Mouse (Mus musculus) brown adipose tissue, adult 24 weeks (tissue): Measurements from ENCODE around the gene Ssr3. TPM values are rescaled to one million over a fixed set of nuclear protein-coding genes. Genes with fewer than 3 reads are reported as not detected.
"Not testable (repeated sequence)": the region's sequence is repeated elsewhere in the genome, so short reads cannot be mapped to it uniquely, and the experiment has no call there.

Source experiments
- H3K27ac ChIP-seq: fragments of 200-500 bp; replicated peaks from 2 replicates; pipeline ENCODE4 v1.5.1; 2012; ENCODE audit warnings: low read depth, mild to moderate bottlenecking, low read length
- H3K4me1 ChIP-seq: fragments of 200-500 bp; 2 replicates; pipeline ENCODE4 v1.6.1; 2012; ENCODE audit warnings: low read length, mixed read lengths; ENCODE audit not compliant: control insufficient read depth, insufficient read depth, insufficient read length
- H3K4me3 ChIP-seq: fragments of 200-500 bp; 2 replicates; pipeline ENCODE4 v1.5.1; 2012; ENCODE audit warnings: low read depth, mild to moderate bottlenecking, low read length, moderate library complexity; ENCODE audit not compliant: insufficient read depth
- polyA plus RNA-seq: library from polyadenylated mRNA; stranded (reverse); fragments of >200 nt; gene quantifications from 2 replicates; pipeline ENCODE4 v1.2.4, GENCODE M21; 2012; ENCODE audit not compliant: missing spikeins, insufficient read depth, insufficient read length

The Ssr3 gene
- 121 and 123 TPM in 2 replicates for polyA plus RNA-seq

- H3K4me3 ChIP-seq: peak within 1 kb of the TSS; percentile 73
- H3K27ac ChIP-seq: peak within 1 kb of the TSS; percentile 70
- no peaks in the 10 kb centered on the region for H3K4me1 ChIP-seq
Measured at GRCm38 (mm10) chr3:65392421-65392817, at the start of gene Ssr3. Gene Ssr3 (minus strand): TSS chr3:65392623.

- Histone ChIP-seq H3K4me3 (peak overlapping the region; percentile 39), H3K27ac (peak overlapping the region; percentile 74), H3K4me1 (no peaks in the 10 kb centered on the region)
Measured at GRCm38 (mm10) chr3:65441586-65442111, 49.2 kb upstream of the Ssr3 start.

- H3K4me3 ChIP-seq: no peak overlapping the region
- no peaks in the 10 kb centered on the region for H3K4me1 ChIP-seq
- H3K27ac ChIP-seq: no peak overlapping the region
Measured at GRCm38 (mm10) chr3:65438511-65439228, 46.2 kb upstream of the Ssr3 start.

GRCm38 (mm10) chr3:65435812-65436211 lies 43.4 kb upstream of the Ssr3 start:
- no peak overlapping the region for H3K4me3 ChIP-seq
- H3K4me1 ChIP-seq: no peaks in the 10 kb centered on the region
- no peak overlapping the region for H3K27ac ChIP-seq

- Histone ChIP-seq H3K27ac (no peak overlapping the region), H3K4me1 (no peaks in the 10 kb centered on the region), H3K4me3 (no peak overlapping the region)
Measured at GRCm38 (mm10) chr3:65435101-65435571, 42.7 kb upstream of the Ssr3 start.

- H3K4me3 ChIP-seq: no peak overlapping the region
- H3K4me1 ChIP-seq: no peaks in the 10 kb centered on the region
- no peak overlapping the region for H3K27ac ChIP-seq
Measured at GRCm38 (mm10) chr3:65432236-65432635, 39.8 kb upstream of the Ssr3 start.

GRCm38 (mm10) chr3:65419706-65420105 lies 27.3 kb upstream of the Ssr3 start:
- Histone ChIP-seq H3K4me1 (no peaks in the 10 kb centered on the region), H3K27ac (no peak overlapping the region), H3K4me3 (no peak overlapping the region)

GRCm38 (mm10) chr3:65417913-65418594 lies 25.6 kb upstream of the Ssr3 start:
- Histone ChIP-seq H3K4me1 (no peaks in the 10 kb centered on the region), H3K4me3 (no peak overlapping the region), H3K27ac (no peak overlapping the region)

GRCm38 (mm10) chr3:65416571-65416970 lies 24.1 kb upstream of the Ssr3 start:
- Histone ChIP-seq H3K4me3 (no peak overlapping the region), H3K4me1 (no peaks in the 10 kb centered on the region)

GRCm38 (mm10) chr3:65407891-65408290 lies 15.5 kb upstream of the Ssr3 start:
- Histone ChIP-seq H3K27ac (no peak overlapping the region), H3K4me3 (no peak overlapping the region)

More at GRCm38 (mm10) chr3:65416571-65416970, 24.1 kb upstream of the Ssr3 start:
- no peak overlapping the region for H3K27ac ChIP-seq

GRCm38 (mm10) chr3:65405781-65406180 lies 13.4 kb upstream of the Ssr3 start:
- Histone ChIP-seq H3K27ac (no peak overlapping the region), H3K4me1 (no peaks in the 10 kb centered on the region), H3K4me3 (no peak overlapping the region)

More at GRCm38 (mm10) chr3:65407891-65408290, 15.5 kb upstream of the Ssr3 start:
- H3K4me1 ChIP-seq: no peaks in the 10 kb centered on the region

- no peak overlapping the region for H3K4me3 ChIP-seq
- no peaks in the 10 kb centered on the region for H3K4me1 ChIP-seq
Measured at GRCm38 (mm10) chr3:65397566-65397965, 5.1 kb upstream of the Ssr3 start.

GRCm38 (mm10) chr3:65396835-65397504 lies 4.5 kb upstream of the Ssr3 start:
- H3K4me3 ChIP-seq: no peak overlapping the region
- H3K27ac ChIP-seq: 0 out of 2 replicates have a peak overlapping the region, but pooled peaks have one; percentile 3

More at GRCm38 (mm10) chr3:65397566-65397965, 5.1 kb upstream of the Ssr3 start:
- H3K27ac ChIP-seq: peak overlapping the region; percentile 52; the same call in 1 of the 2 replicates

GRCm38 (mm10) chr3:65395111-65395510 lies 2.7 kb upstream of the Ssr3 start:
- not testable (repeated sequence) for H3K4me3 ChIP-seq, H3K4me1 ChIP-seq

More at GRCm38 (mm10) chr3:65396835-65397504, 4.5 kb upstream of the Ssr3 start:
- H3K4me1 ChIP-seq: no peaks in the 10 kb centered on the region

More at GRCm38 (mm10) chr3:65395111-65395510, 2.7 kb upstream of the Ssr3 start:
- H3K27ac ChIP-seq: not testable (repeated sequence)
